Mouse (Mus musculus) kidney, embryonic 15.5 days (tissue): ENCODE measurements around the gene Cap2. TPM values are rescaled to one million over a fixed set of nuclear protein-coding genes. Genes with fewer than 3 reads are reported as not detected.

Experiments used
- ATAC-seq: fragments of 200-750 bp; cut with Nextera tagmentation; replicated peaks from 2 replicates; pipeline ENCODE4 v1.8.0; 2017; ENCODE audit warnings: moderate TSS enrichment; ENCODE audit not compliant: low FRiP score
- H3K27ac ChIP-seq: fragments of 300-500 bp; sonication (generic); 2 replicates; pipeline ENCODE4 v1.5.1; 2015; ENCODE audit warnings: mild to moderate bottlenecking, inconsistent platforms
- H3K27me3 ChIP-seq: fragments of 300-500 bp; sonication (generic); 2 replicates; pipeline ENCODE4 v1.6.1; 2015; ENCODE audit warnings: inconsistent platforms
- H3K36me3 ChIP-seq: fragments of 300-500 bp; sonication (generic); 2 replicates; pipeline ENCODE4 v1.6.1; 2015; ENCODE audit warnings: inconsistent platforms
- H3K4me1 ChIP-seq: fragments of 300-500 bp; sonication (generic); 2 replicates; pipeline ENCODE4 v1.6.1; 2015; ENCODE audit warnings: inconsistent platforms
- H3K4me2 ChIP-seq: fragments of 300-500 bp; sonication (generic); 2 replicates; pipeline ENCODE4 v1.6.1; 2015; ENCODE audit warnings: moderate library complexity, mild to moderate bottlenecking, inconsistent platforms
- H3K4me3 ChIP-seq: fragments of 300-500 bp; sonication (generic); replicated peaks from 2 replicates; pipeline ENCODE4 v1.5.1; 2015; ENCODE audit warnings: mild to moderate bottlenecking, inconsistent platforms
- H3K9ac ChIP-seq: fragments of 300-500 bp; sonication (generic); 2 replicates; pipeline ENCODE4 v1.6.1; 2015; ENCODE audit warnings: mild to moderate bottlenecking, inconsistent platforms
- H3K9me3 ChIP-seq: fragments of 300-500 bp; sonication (generic); replicated peaks from 2 replicates; pipeline ENCODE4 v1.6.1; 2016; ENCODE audit warnings: inconsistent platforms
- WGBS: fragments of 180-500 bp; shearing (Covaris S2); methylation state at CpG from one replicate; pipeline ENCODE4 v1.1.7; 2015; ENCODE audit warnings: mixed read lengths; 5-methylcytosine and 5-hydroxymethylcytosine counted together
- polyA plus RNA-seq: library from polyadenylated mRNA; unstranded; fragments of >200 nt; fragmentation: Nextera tagmentation; extraction: Ambion mirVana; gene quantifications from 2 replicates; pipeline ENCODE4 v1.2.1, GENCODE M21; 2015

Cap2 gene
- polyA plus RNA-seq, 1 experiment from 2014 or later, result 10.0 TPM

GRCm38 (mm10) chr13:46545081-46545480, 43.4 kb downstream of the Cap2 start:
- no peak for ATAC-seq
- Histone ChIP-seq H3K4me2 (no peak overlapping the region), H3K9ac (no peak overlapping the region), H3K9me3 (no peaks in the 10 kb centered on the region), H3K36me3 (no peaks in the 10 kb centered on the region), H3K4me1 (peaks cover 23% of the 10 kb centered on the region), H3K4me3 (no peak overlapping the region), H3K27ac (no peak overlapping the region), H3K27me3 (no peaks in the 10 kb centered on the region)
- WGBS, result 61% methylated on average over 9 of the region's 9 CpGs

- WGBS, result 59% methylated on average over 4 of the region's 4 CpGs
- no peaks in the 10 kb centered on the region for H3K9me3 ChIP-seq
- no peak overlapping the region for H3K9ac ChIP-seq
- no peak overlapping the region for H3K4me3 ChIP-seq
- H3K27me3 ChIP-seq, result no peaks in the 10 kb centered on the region
- no peak overlapping the region for H3K4me2 ChIP-seq
- H3K36me3 ChIP-seq, result no peaks in the 10 kb centered on the region
- ATAC-seq, result peak; percentile 72
- peak overlapping the region; percentile 45 for H3K27ac ChIP-seq
- peaks cover 23% of the 10 kb centered on the region for H3K4me1 ChIP-seq
These were observed 45.2 kb downstream of the Cap2 start for GRCm38 (mm10) chr13:46546846-46547245.

GRCm38 (mm10) chr13:46547253-46547652, 45.6 kb downstream of the Cap2 start:
- peak; percentile 76 for ATAC-seq
- H3K9me3 ChIP-seq, result no peaks in the 10 kb centered on the region
- WGBS, result 3% methylated on average over 1 of the region's 1 CpGs
- H3K4me3 ChIP-seq, result no peak overlapping the region
- H3K4me1 ChIP-seq, result peaks cover 23% of the 10 kb centered on the region
- H3K9ac ChIP-seq, result no peak overlapping the region
- H3K4me2 ChIP-seq, result no peak overlapping the region
- no peaks in the 10 kb centered on the region for H3K27me3 ChIP-seq
- no peaks in the 10 kb centered on the region for H3K36me3 ChIP-seq
- peak overlapping the region; percentile 74; the same call in 1 of the 2 replicates for H3K27ac ChIP-seq

- Histone ChIP-seq H3K4me3 (no peak overlapping the region), H3K9ac (no peak overlapping the region), H3K4me2 (no peak overlapping the region), H3K27me3 (no peaks in the 10 kb centered on the region), H3K27ac (peak overlapping the region; percentile 74), H3K36me3 (no peaks in the 10 kb centered on the region), H3K4me1 (peaks cover 23% of the 10 kb centered on the region), H3K9me3 (no peaks in the 10 kb centered on the region)
- 48% methylated on average over 8 of the region's 8 CpGs for WGBS
- no peak for ATAC-seq
These were observed 46.5 kb downstream of the Cap2 start for GRCm38 (mm10) chr13:46548132-46548531.

GRCm38 (mm10) chr13:46548600-46549179, 47.0 kb downstream of the Cap2 start:
- H3K9ac ChIP-seq, result no peak overlapping the region
- 66% methylated on average over 5 of the region's 5 CpGs for WGBS

GRCm38 (mm10) chr13:46550627-46551026, 49.0 kb downstream of the Cap2 start:
- Histone ChIP-seq H3K27me3 (no peaks in the 10 kb centered on the region), H3K36me3 (no peaks in the 10 kb centered on the region), H3K27ac (no peak overlapping the region), H3K4me2 (no peak overlapping the region), H3K9me3 (no peaks in the 10 kb centered on the region), H3K4me3 (no peak overlapping the region), H3K9ac (no peak overlapping the region), H3K4me1 (peaks cover 23% of the 10 kb centered on the region)
- no peak for ATAC-seq
- 91% methylated on average over 10 of the region's 10 CpGs for WGBS

More at GRCm38 (mm10) chr13:46548600-46549179, 47.0 kb downstream of the Cap2 start:
- Histone ChIP-seq H3K4me1 (peaks cover 23% of the 10 kb centered on the region), H3K27ac (no peak overlapping the region), H3K36me3 (no peaks in the 10 kb centered on the region), H3K4me3 (no peak overlapping the region), H3K9me3 (no peaks in the 10 kb centered on the region), H3K27me3 (no peaks in the 10 kb centered on the region), H3K4me2 (no peak overlapping the region)
- no peak for ATAC-seq

- H3K4me1 ChIP-seq, result no peaks in the 10 kb centered on the region
- H3K4me2 ChIP-seq, result no peak overlapping the region
- no peak overlapping the region for H3K27ac ChIP-seq
- H3K36me3 ChIP-seq, result no peaks in the 10 kb centered on the region
- H3K9me3 ChIP-seq, result no peaks in the 10 kb centered on the region
- H3K27me3 ChIP-seq, result no peaks in the 10 kb centered on the region
- no peak overlapping the region for H3K4me3 ChIP-seq
- ATAC-seq, result no peak
- 88% methylated on average over 9 of the region's 9 CpGs for WGBS
- H3K9ac ChIP-seq, result no peak overlapping the region
These were observed 53.1 kb downstream of the Cap2 start for GRCm38 (mm10) chr13:46554736-46555135.

- Histone ChIP-seq H3K4me2 (no peak overlapping the region), H3K4me1 (peaks cover 1% of the 10 kb centered on the region), H3K9ac (no peak overlapping the region), H3K27ac (no peak overlapping the region), H3K4me3 (no peak overlapping the region), H3K9me3 (no peaks in the 10 kb centered on the region), H3K27me3 (no peaks in the 10 kb centered on the region), H3K36me3 (no peaks in the 10 kb centered on the region)
- 83% methylated on average over 5 of the region's 5 CpGs for WGBS
- no peak for ATAC-seq
These were observed 64.3 kb downstream of the Cap2 start for GRCm38 (mm10) chr13:46565913-46566312.

- Histone ChIP-seq H3K4me2 (no peak overlapping the region), H3K27me3 (no peaks in the 10 kb centered on the region), H3K27ac (no peak overlapping the region), H3K4me1 (peaks cover 31% of the 10 kb centered on the region), H3K4me3 (no peak overlapping the region), H3K9ac (no peak overlapping the region), H3K9me3 (no peaks in the 10 kb centered on the region), H3K36me3 (no peaks in the 10 kb centered on the region)
- 76% methylated on average over 8 of the region's 8 CpGs for WGBS
- ATAC-seq, result no peak
These were observed 67.8 kb downstream of the Cap2 start for GRCm38 (mm10) chr13:46569469-46569868.

- no peak overlapping the region for H3K27ac ChIP-seq
- H3K4me2 ChIP-seq, result peak overlapping the region; percentile 10
- no peaks in the 10 kb centered on the region for H3K27me3 ChIP-seq
- WGBS, result 19% methylated on average over 12 of the region's 12 CpGs
- no peaks in the 10 kb centered on the region for H3K9me3 ChIP-seq
- ATAC-seq, result no peak
- no peak overlapping the region for H3K4me3 ChIP-seq
- H3K4me1 ChIP-seq, result peaks cover 31% of the 10 kb centered on the region
- no peak overlapping the region for H3K9ac ChIP-seq
- no peaks in the 10 kb centered on the region for H3K36me3 ChIP-seq
These were observed 69.5 kb downstream of the Cap2 start for GRCm38 (mm10) chr13:46571141-46571592.

GRCm38 (mm10) chr13:46571961-46572647, 70.5 kb downstream of the Cap2 start:
- 0 out of 2 replicates have a peak overlapping the region, but pooled peaks have one; percentile 23 for H3K4me2 ChIP-seq
- H3K27ac ChIP-seq, result no peak overlapping the region
- peaks cover 31% of the 10 kb centered on the region for H3K4me1 ChIP-seq
- H3K27me3 ChIP-seq, result no peaks in the 10 kb centered on the region
- H3K9ac ChIP-seq, result no peak overlapping the region
- 0 out of 2 replicates have a peak, but pooled peaks have one; percentile 33 for ATAC-seq
- no peak overlapping the region for H3K4me3 ChIP-seq
- H3K36me3 ChIP-seq, result no peaks in the 10 kb centered on the region
- 50% methylated on average over 11 of the region's 11 CpGs for WGBS
- H3K9me3 ChIP-seq, result no peaks in the 10 kb centered on the region

- Histone ChIP-seq H3K4me1 (peaks cover 31% of the 10 kb centered on the region), H3K9me3 (no peaks in the 10 kb centered on the region), H3K36me3 (no peaks in the 10 kb centered on the region), H3K27me3 (no peaks in the 10 kb centered on the region), H3K9ac (no peak overlapping the region), H3K27ac (no peak overlapping the region), H3K4me3 (no peak overlapping the region), H3K4me2 (0 out of 2 replicates have a peak overlapping the region, but pooled peaks have one; percentile 23)
- WGBS, result 43% methylated on average over 9 of the region's 9 CpGs
- ATAC-seq, result no peak
These were observed 71.1 kb downstream of the Cap2 start for GRCm38 (mm10) chr13:46572648-46573163.
